Mouse (Mus musculus): ENCODE data around the gene Zmiz1.

GRCm38 (mm10) chr14:25585545-25586301 lies 126.7 kb downstream of the Zmiz1 start:
- TF ChIP-seq CTCF (IDR thresholded peaks at IDR 0.05; ENCODE audit: low read depth, low read length) (no peak), POLR2A (IDR thresholded peaks at IDR 0.05; ENCODE audit: borderline replicate concordance, low read depth, low read length) (no peak)

Data from bone marrow macrophage, adult 2 months (primary cell).